Comparison of ENCODE assay signal across 18 mouse cellular contexts in the genomic region with DNA sequence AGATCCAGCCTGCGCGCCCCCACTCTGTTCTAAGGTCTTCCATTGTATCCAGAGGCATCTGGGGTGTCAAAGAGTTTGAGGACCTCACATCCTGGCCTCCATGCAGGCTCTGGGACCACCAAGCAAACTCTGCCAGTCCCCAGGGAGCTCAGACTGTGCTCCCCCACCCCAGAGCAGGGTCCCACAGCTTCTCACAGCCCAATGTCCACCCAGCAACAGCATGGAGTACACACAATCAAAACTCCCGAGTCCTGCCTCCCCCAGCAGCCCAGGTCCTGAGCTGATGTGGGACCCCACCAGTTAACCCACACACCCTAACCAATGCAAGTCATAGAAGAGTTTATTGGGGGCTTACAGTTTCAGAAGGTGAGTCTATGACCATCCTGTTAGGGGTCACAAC.
"Had no signal": no experiment of that assay in that cellular context is flagged by ENCODE, and none has a peak within 500 bp of the region (broad histone marks: within the 10 kb centered on the region; RNA-seq: fewer than 3 reads in every experiment).

No protein-coding gene starts in this region.

- DNase-seq: kidney, adult 8-10 months; kidney, postnatal 36 days; layer of hippocampus, adult 9-11 months; layer of hippocampus, postnatal 36 days; liver; lung, adult 2 months; lung, postnatal 36 days; retina, postnatal 1 day; right cerebral cortex, postnatal 4 days; spleen, adult 18-20 months; thymus, adult 2 months; thymus, postnatal 25 days had no signal

- H3K4me3 ChIP-seq: intestine, embryonic 15.5 days; limb, embryonic 12.5 days; midbrain, embryonic 13.5 days had no signal

- H3K9ac ChIP-seq: intestine, embryonic 15.5 days; limb, embryonic 12.5 days; liver, embryonic 14.5 days; midbrain, embryonic 13.5 days had no signal

- H3K27me3 ChIP-seq: intestine, embryonic 15.5 days; limb, embryonic 12.5 days; midbrain, embryonic 13.5 days had no signal

- H3K4me2 ChIP-seq: intestine, embryonic 15.5 days; limb, embryonic 12.5 days; midbrain, embryonic 13.5 days had no signal

- ATAC-seq: intestine, embryonic 15.5 days; lung, postnatal 0 days; midbrain, embryonic 13.5 days had no signal

- H3K4me1 ChIP-seq: intestine, embryonic 15.5 days; limb, embryonic 12.5 days; midbrain, embryonic 13.5 days had no signal

- H3K27ac ChIP-seq: intestine, embryonic 15.5 days; kidney, postnatal 0 days; limb, embryonic 12.5 days; liver, embryonic 14.5 days; midbrain, embryonic 13.5 days had no signal

- H3K9me3 ChIP-seq: intestine, embryonic 15.5 days; limb, embryonic 12.5 days; midbrain, embryonic 13.5 days had no signal

- H3K36me3 ChIP-seq: intestine, embryonic 15.5 days; limb, embryonic 12.5 days; midbrain, embryonic 13.5 days had no signal
